Mouse (Mus musculus) spleen, adult 2 months (tissue): ENCODE measurements at regions not wholly inside any gene's neighbourhood (a gene's known extent, or its start where the extent isn't known, plus 50 kb on each side); places are given as distances from the start of the nearest gene placed in this dataset.

Source experiments
- CTCF ChIP-seq: fragments of 200-500 bp; IDR thresholded peaks from 2 replicates; pipeline ENCODE4 v1.5.1; 2011; ENCODE audit warnings: mild to moderate bottlenecking, inconsistent platforms; ENCODE audit not compliant: insufficient read depth, insufficient read length, insufficient replicate concordance; ENCODE audit errors: extremely low read depth
- POLR2A ChIP-seq: fragments of 200-500 bp; IDR thresholded peaks from 2 replicates; pipeline ENCODE4 v1.6.1; 2011; ENCODE audit warnings: low read depth, low read length, inconsistent platforms

DNA sequence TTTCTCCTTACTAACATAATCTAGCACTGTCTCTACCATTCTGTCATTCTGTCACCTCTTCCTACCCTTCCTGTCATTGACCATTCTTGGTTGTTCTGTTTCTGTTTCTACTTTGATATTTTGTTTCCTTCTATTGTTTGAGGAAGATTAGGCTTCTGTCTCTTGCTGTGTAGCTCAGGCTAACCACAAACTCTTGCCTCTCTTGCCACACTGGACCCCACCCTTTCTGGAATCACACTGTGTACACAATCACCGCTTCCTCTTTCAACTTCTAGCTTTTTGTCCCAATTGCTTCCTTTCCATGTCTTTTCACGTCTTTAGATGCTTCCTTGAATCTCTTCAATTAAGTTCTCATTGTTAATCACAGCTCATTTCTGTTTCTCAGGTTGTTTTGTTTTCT, 104.2 kb upstream of the Pabpc6 start:
- TF ChIP-seq CTCF (no peak), POLR2A (no peak)
